Mouse (Mus musculus): ENCODE measurements around the gene Tbcc.

- TF ChIP-seq CEBPB (IDR thresholded peaks at IDR 0.05; ENCODE audit: low read depth) (no peak), CTCF (IDR thresholded peaks at IDR 0.05; ENCODE audit: control insufficient read depth, insufficient read depth, insufficient read length) (no peak), MAX (IDR thresholded peaks at IDR 0.05) (no peak), MYOG (IDR thresholded peaks at IDR 0.05; ENCODE audit: control insufficient read depth, extremely low read depth, insufficient read length) (no peak), USF1 (IDR thresholded peaks at IDR 0.05; ENCODE audit: low read depth) (no peak)
Measured at GRCm38 (mm10) chr17:46880322-46880721, 10.2 kb upstream of the Tbcc start.
